Mouse (Mus musculus) heart, embryonic 11.5 days (tissue): Measurements from ENCODE around the gene Aunip. TPM values are rescaled to one million over a fixed set of nuclear protein-coding genes. Genes with fewer than 3 reads are reported as not detected.

ENCODE experiments used
- ATAC-seq: fragments of 200-750 bp; cut with Nextera tagmentation; replicated peaks from 2 replicates; pipeline ENCODE4 v1.8.0; 2017; ENCODE audit warnings: moderate library complexity; ENCODE audit not compliant: insufficient number of reproducible peaks, low FRiP score, low TSS enrichment
- H3K27ac ChIP-seq: fragments of 300-500 bp; sonication (generic); 2 replicates; pipeline ENCODE4 v1.5.1; 2014; ENCODE audit warnings: mild to moderate bottlenecking, low read depth, low read length
- H3K27me3 ChIP-seq: fragments of 300-500 bp; sonication (generic); 2 replicates; pipeline ENCODE4 v1.6.1; 2014; ENCODE audit warnings: mild to moderate bottlenecking, low read length, mixed read lengths; ENCODE audit not compliant: control insufficient read depth, insufficient read depth
- H3K36me3 ChIP-seq: fragments of 300-500 bp; sonication (generic); 2 replicates; pipeline ENCODE4 v1.6.1; 2014; ENCODE audit warnings: mild to moderate bottlenecking, low read length, moderate library complexity, mixed read lengths; ENCODE audit not compliant: control insufficient read depth, insufficient read depth
- H3K4me1 ChIP-seq: fragments of 300-500 bp; sonication (generic); 2 replicates; pipeline ENCODE4 v1.6.1; 2014; ENCODE audit warnings: low read length; ENCODE audit not compliant: control insufficient read depth, insufficient read depth
- H3K4me2 ChIP-seq: fragments of 300-500 bp; sonication (generic); 2 replicates; pipeline ENCODE4 v1.6.1; 2014; ENCODE audit warnings: mild to moderate bottlenecking, moderate library complexity
- H3K4me3 ChIP-seq: fragments of 300-500 bp; sonication (generic); 2 replicates; pipeline ENCODE4 v1.5.1; 2014; ENCODE audit warnings: low read depth, low read length
- H3K9ac ChIP-seq: fragments of 300-500 bp; sonication (generic); 2 replicates; pipeline ENCODE4 v1.6.1; 2014; ENCODE audit warnings: mild to moderate bottlenecking, low read depth, low read length, moderate library complexity
- H3K9me3 ChIP-seq: fragments of 300-500 bp; sonication (generic); replicated peaks from 2 replicates; pipeline ENCODE4 v1.6.1; 2016; ENCODE audit warnings: low read length; ENCODE audit not compliant: control insufficient read depth
- WGBS: fragments of 180-500 bp; shearing (Covaris S2); extraction: QIAGEN DNeasy Blood & Tissue Kit; methylation state at CpG from one replicate; pipeline ENCODE4 v1.1.7; 2014; ENCODE audit not compliant: insufficient replicate concordance; 5-methylcytosine and 5-hydroxymethylcytosine counted together
- polyA plus RNA-seq: library from polyadenylated mRNA; unstranded; fragments of >200 nt; fragmentation: Nextera tagmentation; extraction: Ambion mirVana; gene quantifications from 2 replicates; pipeline ENCODE4 v1.2.1, GENCODE M21; 2014

Gene Aunip
- polyA plus RNA-seq, 1 experiment from 2014 or later: 5.6 TPM

- Histone ChIP-seq H3K27ac (no peak overlapping the region), H3K36me3 (peaks cover 22% of the 10 kb centered on the region), H3K4me3 (no peak overlapping the region), H3K4me1 (peaks cover 18% of the 10 kb centered on the region), H3K9me3 (no peaks in the 10 kb centered on the region; the same call in 1 of the 2 replicates), H3K27me3 (no peaks in the 10 kb centered on the region), H3K9ac (0 out of 2 replicates have a peak overlapping the region, but pooled peaks have one; percentile 12), H3K4me2 (no peak overlapping the region)
- 70% methylated on average over 9 of the region's 9 CpGs for WGBS
- no peak for ATAC-seq
Observed at GRCm38 (mm10) chr4:134546814-134547705, 36.3 kb downstream of the Aunip start.

GRCm38 (mm10) chr4:134548169-134548938 is 37.6 kb downstream of the Aunip start:
- Histone ChIP-seq H3K4me2 (no peak overlapping the region), H3K4me1 (peaks cover 20% of the 10 kb centered on the region), H3K9ac (no peak overlapping the region), H3K27me3 (no peaks in the 10 kb centered on the region), H3K9me3 (no peaks in the 10 kb centered on the region; the same call in 1 of the 2 replicates), H3K27ac (0 out of 2 replicates have a peak overlapping the region, but pooled peaks have one; percentile 3), H3K36me3 (peaks cover 22% of the 10 kb centered on the region), H3K4me3 (no peak overlapping the region)
- WGBS: 55% methylated on average over 18 of the region's 18 CpGs
- ATAC-seq: no peak

GRCm38 (mm10) chr4:134549899-134550298 is 39.1 kb downstream of the Aunip start:
- H3K4me3 ChIP-seq: no peak overlapping the region
- peaks cover 20% of the 10 kb centered on the region for H3K4me1 ChIP-seq
- 96% methylated on average over 8 of the region's 8 CpGs for WGBS
- no peak overlapping the region for H3K27ac ChIP-seq
- ATAC-seq: no peak
- H3K36me3 ChIP-seq: peaks cover 18% of the 10 kb centered on the region
- no peak overlapping the region for H3K9ac ChIP-seq
- no peak overlapping the region for H3K4me2 ChIP-seq
- H3K27me3 ChIP-seq: no peaks in the 10 kb centered on the region
- H3K9me3 ChIP-seq: no peaks in the 10 kb centered on the region; the same call in 1 of the 2 replicates

GRCm38 (mm10) chr4:134551494-134552316 is 40.9 kb downstream of the Aunip start, which contains the start of gene Selenon:
Selenon (minus strand) TSS chr4:134552166.
- Histone ChIP-seq H3K27ac (peak within 1 kb of the TSS; percentile 80), H3K4me2 (peak within 1 kb of the TSS; percentile 81), H3K36me3 (peaks cover 14% of the 10 kb centered on the region), H3K4me3 (peak within 1 kb of the TSS; percentile 72), H3K27me3 (no peaks in the 10 kb centered on the region), H3K9me3 (no peaks in the 10 kb centered on the region; the same call in 1 of the 2 replicates), H3K4me1 (peaks cover 20% of the 10 kb centered on the region), H3K9ac (peak within 1 kb of the TSS; percentile 89)
- ATAC-seq: peak; percentile 64
- WGBS: 1% methylated on average over 47 of the region's 67 CpGs

- Histone ChIP-seq H3K36me3 (peaks cover 8% of the 10 kb centered on the region), H3K4me3 (no peak overlapping the region), H3K9ac (no peak overlapping the region), H3K27me3 (no peaks in the 10 kb centered on the region), H3K4me1 (peaks cover 13% of the 10 kb centered on the region), H3K27ac (no peak overlapping the region), H3K4me2 (no peak overlapping the region), H3K9me3 (no peaks in the 10 kb centered on the region; the same call in 1 of the 2 replicates)
- ATAC-seq: no peak
- WGBS: 58% methylated on average over 1 of the region's 1 CpGs
Observed at GRCm38 (mm10) chr4:134553631-134554030, 42.8 kb downstream of the Aunip start.

GRCm38 (mm10) chr4:134555956-134556580 is 45.3 kb downstream of the Aunip start:
- peaks cover 2% of the 10 kb centered on the region; the same call in 1 of the 2 replicates for H3K36me3 ChIP-seq
- ATAC-seq: no peak

GRCm38 (mm10) chr4:134557626-134558249 is 46.9 kb downstream of the Aunip start:
- Histone ChIP-seq H3K36me3 (peaks cover 2% of the 10 kb centered on the region; the same call in 1 of the 2 replicates), H3K27me3 (no peaks in the 10 kb centered on the region), H3K9me3 (no peaks in the 10 kb centered on the region), H3K9ac (no peak overlapping the region), H3K4me2 (no peak overlapping the region), H3K4me1 (peaks cover 3% of the 10 kb centered on the region; the same call in 1 of the 2 replicates), H3K4me3 (no peak overlapping the region), H3K27ac (no peak overlapping the region)
- no peak for ATAC-seq
- WGBS: 23% methylated on average over 16 of the region's 16 CpGs

More at GRCm38 (mm10) chr4:134555956-134556580, 45.3 kb downstream of the Aunip start:
- Histone ChIP-seq H3K4me3 (no peak overlapping the region), H3K4me2 (no peak overlapping the region), H3K4me1 (peaks cover 9% of the 10 kb centered on the region), H3K9me3 (no peaks in the 10 kb centered on the region), H3K27ac (no peak overlapping the region), H3K9ac (no peak overlapping the region), H3K27me3 (no peaks in the 10 kb centered on the region)
- WGBS: 71% methylated on average over 8 of the region's 8 CpGs
